Mouse (Mus musculus): ENCODE results near the gene Lrrc41. TPM values are rescaled to one million over a fixed set of nuclear protein-coding genes. Genes with fewer than 3 reads are reported as not detected.

Lrrc41 gene
- polyA plus RNA-seq, 1 experiment from 2014 or later = 77.5 TPM

DNA sequence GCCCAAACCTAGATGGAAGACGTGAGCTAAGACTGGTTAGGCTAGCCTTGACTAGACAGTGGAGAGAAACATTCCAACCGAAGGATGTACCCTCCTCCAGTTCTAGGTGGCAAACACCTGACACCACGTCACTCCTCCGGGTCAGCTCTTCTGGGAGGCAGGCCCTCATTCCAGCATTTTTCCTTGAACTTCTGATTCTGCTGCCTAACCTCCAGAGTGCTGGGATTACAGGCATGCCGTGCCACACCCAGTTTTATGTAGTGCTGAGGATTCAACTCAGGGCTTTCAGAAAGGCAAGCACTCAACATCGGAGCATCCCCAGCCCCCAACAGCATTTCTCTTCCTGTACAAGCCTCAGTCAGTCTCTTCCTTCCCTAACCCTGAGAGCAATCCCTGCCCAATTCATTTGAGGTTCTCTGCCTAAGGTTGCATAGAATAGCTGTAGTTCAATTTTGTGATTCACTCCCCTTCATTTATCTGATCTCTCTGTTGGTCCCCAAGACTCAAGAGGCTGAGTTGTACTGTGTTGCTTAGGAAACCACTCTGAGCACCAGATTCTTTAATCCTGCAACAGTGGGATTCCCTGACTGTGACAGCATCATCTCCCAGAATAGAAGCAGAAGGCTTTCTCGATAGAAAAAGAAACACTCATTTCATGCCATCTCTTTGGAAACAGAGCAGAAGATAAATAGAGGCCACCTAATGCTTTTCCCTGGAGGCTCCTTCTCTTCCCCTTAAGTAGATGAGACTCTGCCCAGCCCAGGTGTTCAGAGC lies 65.9 kb downstream of the Lrrc41 start:
- H3K4me1 ChIP-seq (ENCODE audit: control insufficient read depth, insufficient read depth, low read length) = peaks cover 7% of the 10 kb centered on the region; the same call in 1 of the 2 replicates
- H3K36me3 ChIP-seq (ENCODE audit: control insufficient read depth, insufficient read depth, low read length) = no peaks in the 10 kb centered on the region
- H3K9me3 ChIP-seq (ENCODE audit: control insufficient read depth, low read length) = no peaks in the 10 kb centered on the region
- ATAC-seq (ENCODE audit: low read depth) = no peak
- WGBS = 87% methylated on average over 7 of the region's 7 CpGs
- H3K27me3 ChIP-seq (ENCODE audit: control insufficient read depth, insufficient read depth, low read length) = no peaks in the 10 kb centered on the region
- no peak overlapping the region for H3K27ac ChIP-seq (ENCODE audit: low read depth, low read length)
- no peak overlapping the region for H3K4me2 ChIP-seq (ENCODE audit: low read depth, low read length)
- no peak overlapping the region for H3K4me3 ChIP-seq (ENCODE audit: low read depth, low read length)
- H3K9ac ChIP-seq (replicated peaks; ENCODE audit: low read depth, low read length) = no peak overlapping the region

DNA sequence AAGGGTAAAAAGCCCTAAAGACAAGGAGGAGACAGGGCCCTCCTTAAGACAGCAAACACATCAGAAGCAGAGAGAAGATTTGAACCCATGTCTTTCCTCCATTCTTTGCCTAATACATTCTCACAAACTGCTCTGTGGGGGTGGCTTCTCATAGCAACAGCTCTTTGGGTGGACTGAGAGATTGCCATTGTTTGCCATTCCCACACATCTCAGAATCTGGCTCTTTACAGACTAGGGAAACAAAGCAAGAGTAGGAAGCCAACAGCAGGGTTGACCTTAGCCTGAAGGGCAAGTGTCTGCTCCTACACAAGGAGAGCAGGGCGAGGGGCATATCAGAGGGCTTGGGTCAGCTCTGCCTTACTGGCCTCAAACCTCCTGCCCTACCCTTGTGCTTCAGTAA lies 66.7 kb downstream of the Lrrc41 start:
- ATAC-seq (ENCODE audit: low read depth) = no peak
- Histone ChIP-seq H3K4me2 (ENCODE audit: low read depth, low read length) (no peak overlapping the region), H3K4me1 (ENCODE audit: control insufficient read depth, insufficient read depth, low read length) (peaks cover 7% of the 10 kb centered on the region; the same call in 1 of the 2 replicates), H3K9ac (replicated peaks; ENCODE audit: low read depth, low read length) (no peak overlapping the region), H3K27ac (ENCODE audit: low read depth, low read length) (no peak overlapping the region), H3K27me3 (ENCODE audit: control insufficient read depth, insufficient read depth, low read length) (no peaks in the 10 kb centered on the region), H3K36me3 (ENCODE audit: control insufficient read depth, insufficient read depth, low read length) (no peaks in the 10 kb centered on the region), H3K9me3 (ENCODE audit: control insufficient read depth, low read length) (no peaks in the 10 kb centered on the region), H3K4me3 (ENCODE audit: low read depth, low read length) (no peak overlapping the region)
- WGBS = 77% methylated on average over 1 of the region's 1 CpGs

GRCm38 (mm10) chr4:116142269-116142668 lies 67.2 kb downstream of the Lrrc41 start:
- H3K4me3 ChIP-seq (ENCODE audit: low read depth, low read length) = no peak overlapping the region
- no peak overlapping the region for H3K9ac ChIP-seq (replicated peaks; ENCODE audit: low read depth, low read length)
- H3K4me1 ChIP-seq (ENCODE audit: control insufficient read depth, insufficient read depth, low read length) = peaks cover 7% of the 10 kb centered on the region; the same call in 1 of the 2 replicates
- no peak for ATAC-seq (ENCODE audit: low read depth)
- H3K9me3 ChIP-seq (ENCODE audit: control insufficient read depth, low read length) = no peaks in the 10 kb centered on the region
- no peaks in the 10 kb centered on the region for H3K36me3 ChIP-seq (ENCODE audit: control insufficient read depth, insufficient read depth, low read length)
- H3K4me2 ChIP-seq (ENCODE audit: low read depth, low read length) = no peak overlapping the region
- H3K27ac ChIP-seq (ENCODE audit: low read depth, low read length) = no peak overlapping the region
- H3K27me3 ChIP-seq (ENCODE audit: control insufficient read depth, insufficient read depth, low read length) = no peaks in the 10 kb centered on the region
- 71% methylated on average over 7 of the region's 7 CpGs for WGBS

DNA sequence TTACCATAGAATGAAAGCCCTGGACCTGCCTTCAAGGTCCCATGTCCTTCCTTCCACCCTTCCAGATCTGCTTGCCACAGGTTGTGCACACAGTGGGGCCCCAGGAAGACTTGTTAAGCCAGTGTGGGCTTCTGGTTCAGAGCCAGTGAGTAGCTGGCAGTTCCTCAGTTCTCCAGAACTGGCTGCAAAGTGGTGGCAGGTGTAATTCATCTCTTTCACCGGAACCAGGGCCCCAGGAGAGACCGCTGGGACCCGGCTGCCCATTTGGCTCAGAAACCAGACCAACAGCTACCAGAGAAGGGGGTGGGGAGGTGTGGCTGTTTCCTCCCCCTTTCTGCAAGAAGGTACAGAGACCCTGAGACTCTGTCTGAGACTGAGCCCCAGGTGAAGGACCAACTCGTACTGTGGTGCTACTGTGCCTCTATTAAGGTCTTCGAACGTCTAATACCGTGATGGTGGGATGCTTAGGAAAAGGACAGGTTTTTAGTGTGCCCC lies 68.3 kb downstream of the Lrrc41 start:
- H3K4me3 ChIP-seq (ENCODE audit: low read depth, low read length) = peak overlapping the region; percentile 45
- H3K4me2 ChIP-seq (ENCODE audit: low read depth, low read length) = peak overlapping the region; percentile 97
- WGBS = 8% methylated on average over 7 of the region's 7 CpGs
- no peak overlapping the region for H3K27ac ChIP-seq (ENCODE audit: low read depth, low read length)
- H3K4me1 ChIP-seq (ENCODE audit: control insufficient read depth, insufficient read depth, low read length) = peaks cover 7% of the 10 kb centered on the region; the same call in 1 of the 2 replicates
- H3K9me3 ChIP-seq (ENCODE audit: control insufficient read depth, low read length) = no peaks in the 10 kb centered on the region
- no peaks in the 10 kb centered on the region for H3K27me3 ChIP-seq (ENCODE audit: control insufficient read depth, insufficient read depth, low read length)
- no peak for ATAC-seq (ENCODE audit: low read depth)
- no peak overlapping the region; the same call in 1 of the 2 replicates for H3K9ac ChIP-seq (replicated peaks; ENCODE audit: low read depth, low read length)
- no peaks in the 10 kb centered on the region for H3K36me3 ChIP-seq (ENCODE audit: control insufficient read depth, insufficient read depth, low read length)

DNA sequence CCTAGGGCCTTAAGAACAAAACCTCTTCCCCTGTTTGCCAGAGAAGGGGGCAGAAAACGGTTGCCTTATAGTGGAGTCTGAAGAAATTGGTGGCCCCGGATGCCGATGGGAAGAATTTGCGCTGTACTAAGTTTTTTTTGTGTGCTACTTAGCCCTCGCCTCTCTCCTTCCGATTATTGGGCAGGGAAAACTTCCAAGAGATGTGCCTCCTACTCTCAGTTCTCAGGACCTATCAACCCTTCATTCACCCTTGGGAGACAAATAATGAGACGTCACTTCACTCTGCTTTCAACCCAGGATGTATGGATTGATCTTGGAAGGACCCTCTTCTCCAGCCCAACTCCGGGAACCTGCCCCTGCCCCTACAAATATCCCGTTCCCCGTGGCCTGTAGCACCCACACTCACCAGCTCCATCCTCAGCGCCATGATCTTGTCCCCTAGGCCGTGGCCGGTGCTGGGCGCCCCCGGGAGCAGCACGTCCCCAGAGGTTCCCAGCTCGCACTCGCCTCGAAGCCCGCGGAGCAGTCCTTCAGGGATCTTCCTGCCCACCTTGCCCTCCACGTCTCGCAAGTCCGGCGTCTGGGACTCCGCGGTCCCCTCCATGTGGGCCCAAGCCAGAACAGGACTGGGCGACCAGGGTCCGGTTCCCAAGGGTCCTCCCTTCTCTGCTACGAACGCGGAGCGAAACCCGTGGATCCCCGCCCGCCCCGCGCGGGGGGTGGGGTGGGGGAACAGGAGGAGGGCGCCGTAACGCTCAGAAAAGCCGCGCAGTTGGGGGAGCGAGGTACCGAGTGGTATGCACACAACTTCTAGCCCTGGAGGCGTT lies 69.0 kb downstream of the Lrrc41 start:
- Histone ChIP-seq H3K27me3 (ENCODE audit: control insufficient read depth, insufficient read depth, low read length) (no peaks in the 10 kb centered on the region), H3K9ac (replicated peaks; ENCODE audit: low read depth, low read length) (peak overlapping the region; percentile 57), H3K4me1 (ENCODE audit: control insufficient read depth, insufficient read depth, low read length) (peaks cover 7% of the 10 kb centered on the region; the same call in 1 of the 2 replicates), H3K27ac (ENCODE audit: low read depth, low read length) (no peak overlapping the region), H3K9me3 (ENCODE audit: control insufficient read depth, low read length) (no peaks in the 10 kb centered on the region), H3K4me3 (ENCODE audit: low read depth, low read length) (peak overlapping the region; percentile 45), H3K4me2 (ENCODE audit: low read depth, low read length) (peak overlapping the region; percentile 97), H3K36me3 (ENCODE audit: control insufficient read depth, insufficient read depth, low read length) (no peaks in the 10 kb centered on the region)
- peak; percentile 76 for ATAC-seq (ENCODE audit: low read depth)
- under 1% methylated on average over 40 of the region's 47 CpGs for WGBS

Other genes with a start within 250 kb of the Lrrc41 start
- 4.7 and 5.6 TPM in 2 replicates for gene Mob3c, start 247.2 kb upstream of the Lrrc41 start, polyA plus RNA-seq (2014; fragmentation: Nextera tagmentation; extraction: Ambion mirVana)
- 19.9 and 23.0 TPM in 2 replicates for gene Mknk1, start 236.1 kb upstream of the Lrrc41 start, polyA plus RNA-seq (2014; fragmentation: Nextera tagmentation; extraction: Ambion mirVana)
- 0.09 and 0.27 TPM in 2 replicates for gene Kncn, start 190.9 kb upstream of the Lrrc41 start, polyA plus RNA-seq (2014; fragmentation: Nextera tagmentation; extraction: Ambion mirVana)
- 2.0 TPM in 1 of 2 replicates, not detected in the other for gene 6430628N08Rik, start 184.6 kb upstream of the Lrrc41 start, polyA plus RNA-seq (2014; fragmentation: Nextera tagmentation; extraction: Ambion mirVana)
- 0.62 and 0.85 TPM in 2 replicates for gene Dmbx1, start 135.3 kb upstream of the Lrrc41 start, polyA plus RNA-seq (2014; fragmentation: Nextera tagmentation; extraction: Ambion mirVana)
- gene Faah, start 57.3 kb upstream of the Lrrc41 start, polyA plus RNA-seq (2014; fragmentation: Nextera tagmentation; extraction: Ambion mirVana) = 13.7 and 17.1 TPM in 2 replicates
- 12.4 and 12.6 TPM in 2 replicates for gene Nsun4, start 21.4 kb upstream of the Lrrc41 start, polyA plus RNA-seq (2014; fragmentation: Nextera tagmentation; extraction: Ambion mirVana)
- gene Uqcrh, start 198 bp upstream of the Lrrc41 start, polyA plus RNA-seq (2014; fragmentation: Nextera tagmentation; extraction: Ambion mirVana) = 443 and 524 TPM in 2 replicates
- 4.8 and 6.3 TPM in 2 replicates for gene Rad54l, start 48.4 kb downstream of the Lrrc41 start, polyA plus RNA-seq (2014; fragmentation: Nextera tagmentation; extraction: Ambion mirVana)
- gene Pomgnt1, start 48.6 kb downstream of the Lrrc41 start, polyA plus RNA-seq (2014; fragmentation: Nextera tagmentation; extraction: Ambion mirVana) = 73.5 and 74.0 TPM in 2 replicates
- 2.1 and 2.9 TPM in 2 replicates for gene Lurap1, start 76.1 kb downstream of the Lrrc41 start, polyA plus RNA-seq (2014; fragmentation: Nextera tagmentation; extraction: Ambion mirVana)
- gene Tspan1, start 92.3 kb downstream of the Lrrc41 start, polyA plus RNA-seq (2014; fragmentation: Nextera tagmentation; extraction: Ambion mirVana) = 0.09 TPM in 1 of 2 replicates, not detected in the other
- not detected in 2 replicates for gene 1700042G07Rik, start 98.1 kb downstream of the Lrrc41 start, polyA plus RNA-seq (2014; fragmentation: Nextera tagmentation; extraction: Ambion mirVana)
- gene Gm49337, start 98.1 kb downstream of the Lrrc41 start, polyA plus RNA-seq (2014; fragmentation: Nextera tagmentation; extraction: Ambion mirVana) = not detected in 2 replicates
- gene Pik3r3, start 146.3 kb downstream of the Lrrc41 start, polyA plus RNA-seq (2014; fragmentation: Nextera tagmentation; extraction: Ambion mirVana) = 66.8 and 80.3 TPM in 2 replicates

Data from neural tube, embryonic 14.5 days (tissue).